Mouse (Mus musculus) layer of hippocampus, postnatal 10 days (tissue): ENCODE results near the gene Gm20883. TPM values are rescaled to one million over a fixed set of nuclear protein-coding genes. Genes with fewer than 3 reads are reported as not detected.
"Not testable (repeated sequence)": the region's sequence is repeated elsewhere in the genome, so short reads cannot be mapped to it uniquely, and the experiment has no call there.

Experiments used
- DNase-seq, 2 experiments: peaks; one replicate each; pipeline ENCODE4 v3.0.0; 2021; ENCODE audit warnings: low spot score in 2 of 2
- long read RNA-seq: library from polyadenylated mRNA; stranded (forward); transcript quantifications from one replicate; pipeline ENCODE4 v2.0.0, GENCODE M21; 2023
- total RNA-seq, 2 experiments: library from RNA; stranded (reverse); gene quantifications; 2 replicates each; pipeline ENCODE4 v1.2.3; 2021

Gene Gm20883
- not detected for total RNA-seq
- long read RNA-seq = 0 reads

- not testable (repeated sequence) for DNase-seq
Observed at GRCm38 (mm10) chrY:50607951-50608350, at the start of gene Gm20883. TSS of gene Gm20883 (plus strand) at chrY:50608251.
